Mouse (Mus musculus) inflammation-experienced regulatory T-cells, adult 6 months (primary cell): ENCODE data around the gene Ptger4. TPM values are rescaled to one million over a fixed set of nuclear protein-coding genes. Genes with fewer than 3 reads are reported as not detected.

ENCODE experiments used
- ATAC-seq: one replicate; pipeline ENCODE4 v1.8.0; 2017
- polyA plus RNA-seq, 3 experiments: library from polyadenylated mRNA; unstranded; fragments of 100-300 nt; shearing (Covaris generic); gene quantifications; one replicate each; pipeline ENCODE4 v1.2.1; 2017

Ptger4 gene
- polyA plus RNA-seq, 3 experiments from 2014 or later = 25.0 to 27.1 (median 26.3) TPM

- ATAC-seq = no peak
These were observed 86.6 kb downstream of the Ptger4 start for GRCm38 (mm10) chr15:5157386-5157785.

Other genes starting within 250 kb of the Ptger4 start
- gene C7, start 180.4 kb downstream of the Ptger4 start, polyA plus RNA-seq = not detected
- 10 to 100 TPM; 15.9 to 41.4 (median 35.3) TPM for gene Card6, start 135.6 kb downstream of the Ptger4 start, polyA plus RNA-seq
- 1,000 to 10,000 TPM; 1,587 to 2,567 (median 2,159) TPM for gene Rpl37, start 127.5 kb downstream of the Ptger4 start, polyA plus RNA-seq
- gene Prkaa1, start 100.3 kb downstream of the Ptger4 start, polyA plus RNA-seq = 10 to 100 TPM; 18.1 to 22.5 (median 21.9) TPM
- 10 to 100 TPM; 58.5 to 62.4 (median 61.3) TPM for gene Ttc33, start 58.7 kb downstream of the Ptger4 start, polyA plus RNA-seq